Mouse (Mus musculus) heart, embryonic 12.5 days (tissue): ENCODE data around the gene Man1a. TPM values are rescaled to one million over a fixed set of nuclear protein-coding genes. Genes with fewer than 3 reads are reported as not detected.

Experiments
- ATAC-seq: fragments of 200-750 bp; cut with Nextera tagmentation; 2 replicates; pipeline ENCODE4 v1.8.0; 2017; ENCODE audit warnings: moderate TSS enrichment, moderate library complexity; ENCODE audit not compliant: insufficient number of reproducible peaks, low FRiP score
- H3K27ac ChIP-seq: fragments of 300-500 bp; sonication (generic); 2 replicates; pipeline ENCODE4 v1.5.1; 2016; ENCODE audit warnings: mild to moderate bottlenecking, moderate library complexity; ENCODE audit not compliant: poor library complexity, severe bottlenecking
- H3K27me3 ChIP-seq: fragments of 300-500 bp; sonication (generic); replicated peaks from 2 replicates; pipeline ENCODE4 v1.6.1; 2016; ENCODE audit warnings: mild to moderate bottlenecking, moderate library complexity
- H3K36me3 ChIP-seq: fragments of 300-500 bp; sonication (generic); 2 replicates; pipeline ENCODE4 v1.6.1; 2016; ENCODE audit warnings: mild to moderate bottlenecking, moderate library complexity
- H3K4me1 ChIP-seq: fragments of 300-500 bp; sonication (generic); replicated peaks from 2 replicates; pipeline ENCODE4 v1.6.1; 2016; ENCODE audit warnings: mild to moderate bottlenecking
- H3K4me2 ChIP-seq: fragments of 300-500 bp; sonication (generic); 2 replicates; pipeline ENCODE4 v1.6.1; 2016; ENCODE audit warnings: mild to moderate bottlenecking, moderate library complexity
- H3K4me3 ChIP-seq: fragments of 300-500 bp; sonication (generic); 2 replicates; pipeline ENCODE4 v1.5.1; 2016; ENCODE audit warnings: mild to moderate bottlenecking
- H3K9ac ChIP-seq: fragments of 300-500 bp; sonication (generic); 2 replicates; pipeline ENCODE4 v1.6.1; 2016; ENCODE audit warnings: mild to moderate bottlenecking, moderate library complexity
- H3K9me3 ChIP-seq: fragments of 300-500 bp; sonication (generic); replicated peaks from 2 replicates; pipeline ENCODE4 v1.6.1; 2016; ENCODE audit warnings: mild to moderate bottlenecking, moderate library complexity
- WGBS: fragments of 180-500 bp; shearing (Covaris S2); methylation state at CpG from one replicate; pipeline ENCODE4 v1.1.7; 2016; 5-methylcytosine and 5-hydroxymethylcytosine counted together
- polyA plus RNA-seq: library from polyadenylated mRNA; unstranded; fragments of >200 nt; fragmentation: Nextera tagmentation; extraction: Ambion mirVana; gene quantifications from 2 replicates; pipeline ENCODE4 v1.2.1, GENCODE M21; 2016

Man1a gene
- polyA plus RNA-seq, 1 experiment from 2014 or later, result 9.4 TPM

GRCm38 (mm10) chr10:54038180-54038579 lies 38.2 kb downstream of the Man1a start:
- WGBS, result 2% methylated on average over 5 of the region's 5 CpGs
- Histone ChIP-seq H3K27ac (peak overlapping the region; percentile 89), H3K36me3 (no peaks in the 10 kb centered on the region), H3K9me3 (no peaks in the 10 kb centered on the region), H3K4me3 (no peak overlapping the region), H3K9ac (no peak overlapping the region), H3K4me1 (peaks cover 33% of the 10 kb centered on the region), H3K4me2 (peak overlapping the region; percentile 34), H3K27me3 (no peaks in the 10 kb centered on the region)
- peak; percentile 79 for ATAC-seq

- H3K4me3 ChIP-seq, result no peak overlapping the region
- no peak overlapping the region for H3K4me2 ChIP-seq
- H3K27me3 ChIP-seq, result no peaks in the 10 kb centered on the region
- no peak for ATAC-seq
- H3K27ac ChIP-seq, result 0 out of 2 replicates have a peak overlapping the region, but pooled peaks have one; percentile 33
- no peaks in the 10 kb centered on the region for H3K9me3 ChIP-seq
- H3K4me1 ChIP-seq, result peaks cover 36% of the 10 kb centered on the region
- H3K9ac ChIP-seq, result no peak overlapping the region
- 59% methylated on average over 10 of the region's 10 CpGs for WGBS
- H3K36me3 ChIP-seq, result no peaks in the 10 kb centered on the region
These were observed 38.9 kb downstream of the Man1a start for GRCm38 (mm10) chr10:54037348-54038010.

- Histone ChIP-seq H3K9ac (no peak overlapping the region), H3K27ac (no peak overlapping the region), H3K27me3 (no peaks in the 10 kb centered on the region), H3K4me1 (peaks cover 35% of the 10 kb centered on the region), H3K4me3 (no peak overlapping the region), H3K36me3 (no peaks in the 10 kb centered on the region), H3K4me2 (no peak overlapping the region), H3K9me3 (no peaks in the 10 kb centered on the region)
- 81% methylated on average over 1 of the region's 1 CpGs for WGBS
- no peak for ATAC-seq
These were observed 40.8 kb downstream of the Man1a start for GRCm38 (mm10) chr10:54035586-54035985.

GRCm38 (mm10) chr10:54034779-54035178 lies 41.6 kb downstream of the Man1a start:
- ATAC-seq, result no peak
- no peaks in the 10 kb centered on the region for H3K9me3 ChIP-seq
- no peak overlapping the region for H3K9ac ChIP-seq
- peaks cover 27% of the 10 kb centered on the region for H3K4me1 ChIP-seq
- no peak overlapping the region for H3K27ac ChIP-seq
- no peaks in the 10 kb centered on the region for H3K27me3 ChIP-seq
- H3K4me3 ChIP-seq, result no peak overlapping the region
- H3K4me2 ChIP-seq, result no peak overlapping the region
- 77% methylated on average over 2 of the region's 2 CpGs for WGBS
- H3K36me3 ChIP-seq, result no peaks in the 10 kb centered on the region

GRCm38 (mm10) chr10:54032316-54033092 lies 43.9 kb downstream of the Man1a start:
- H3K9ac ChIP-seq, result no peak overlapping the region
- no peak overlapping the region for H3K4me3 ChIP-seq
- no peak overlapping the region for H3K4me2 ChIP-seq
- 0 out of 2 replicates have a peak, but pooled peaks cover 6% of the 10 kb centered on the region for H3K36me3 ChIP-seq
- ATAC-seq, result peak; percentile 51; the same call in 1 of the 2 replicates
- H3K27ac ChIP-seq, result 0 out of 2 replicates have a peak overlapping the region, but pooled peaks have one; percentile 34
- H3K9me3 ChIP-seq, result no peaks in the 10 kb centered on the region
- H3K4me1 ChIP-seq, result peaks cover 13% of the 10 kb centered on the region
- H3K27me3 ChIP-seq, result no peaks in the 10 kb centered on the region
- 63% methylated on average over 9 of the region's 9 CpGs for WGBS

GRCm38 (mm10) chr10:54028866-54029265 lies 47.5 kb downstream of the Man1a start:
- no peak for ATAC-seq
- no peaks in the 10 kb centered on the region for H3K9me3 ChIP-seq
- H3K4me2 ChIP-seq, result no peak overlapping the region
- H3K27me3 ChIP-seq, result no peaks in the 10 kb centered on the region
- H3K4me3 ChIP-seq, result no peak overlapping the region
- H3K27ac ChIP-seq, result no peak overlapping the region
- peaks cover 15% of the 10 kb centered on the region for H3K4me1 ChIP-seq
- 94% methylated on average over 4 of the region's 4 CpGs for WGBS
- H3K9ac ChIP-seq, result no peak overlapping the region
- peaks cover 9% of the 10 kb centered on the region; the same call in 1 of the 2 replicates for H3K36me3 ChIP-seq

- peaks cover 9% of the 10 kb centered on the region; the same call in 1 of the 2 replicates for H3K36me3 ChIP-seq
- 65% methylated on average over 5 of the region's 5 CpGs for WGBS
- no peaks in the 10 kb centered on the region for H3K9me3 ChIP-seq
- no peak overlapping the region for H3K27ac ChIP-seq
- no peak overlapping the region for H3K4me2 ChIP-seq
- H3K4me1 ChIP-seq, result peaks cover 9% of the 10 kb centered on the region
- H3K9ac ChIP-seq, result no peak overlapping the region
- H3K4me3 ChIP-seq, result no peak overlapping the region
- ATAC-seq, result no peak
- no peaks in the 10 kb centered on the region for H3K27me3 ChIP-seq
These were observed 49.5 kb downstream of the Man1a start for GRCm38 (mm10) chr10:54026738-54027427.

GRCm38 (mm10) chr10:54026101-54026500 lies 50.3 kb downstream of the Man1a start:
- Histone ChIP-seq H3K4me2 (no peak overlapping the region), H3K36me3 (peaks cover 9% of the 10 kb centered on the region; the same call in 1 of the 2 replicates), H3K27ac (no peak overlapping the region), H3K9me3 (no peaks in the 10 kb centered on the region), H3K4me1 (peaks cover 9% of the 10 kb centered on the region), H3K27me3 (no peaks in the 10 kb centered on the region), H3K4me3 (no peak overlapping the region), H3K9ac (no peak overlapping the region)
- no peak for ATAC-seq
- 85% methylated on average over 4 of the region's 4 CpGs for WGBS

GRCm38 (mm10) chr10:54017904-54018454 lies 58.4 kb downstream of the Man1a start:
- no peak overlapping the region for H3K9ac ChIP-seq
- H3K27ac ChIP-seq, result no peak overlapping the region
- no peak for ATAC-seq
- no peak overlapping the region for H3K4me3 ChIP-seq
- peaks cover 5% of the 10 kb centered on the region for H3K4me1 ChIP-seq
- no peaks in the 10 kb centered on the region for H3K9me3 ChIP-seq
- no peaks in the 10 kb centered on the region for H3K36me3 ChIP-seq
- no peaks in the 10 kb centered on the region for H3K27me3 ChIP-seq
- 70% methylated on average over 5 of the region's 5 CpGs for WGBS
- no peak overlapping the region for H3K4me2 ChIP-seq

- Histone ChIP-seq H3K36me3 (no peaks in the 10 kb centered on the region), H3K4me3 (no peak overlapping the region), H3K4me2 (no peak overlapping the region), H3K4me1 (peaks cover 5% of the 10 kb centered on the region), H3K9me3 (no peaks in the 10 kb centered on the region), H3K9ac (no peak overlapping the region), H3K27me3 (no peaks in the 10 kb centered on the region), H3K27ac (no peak overlapping the region)
- WGBS, result 89% methylated on average over 15 of the region's 15 CpGs
- ATAC-seq, result no peak
These were observed 62.2 kb downstream of the Man1a start for GRCm38 (mm10) chr10:54014116-54014758.
